Mouse (Mus musculus): ENCODE measurements at regions not wholly inside any gene's neighbourhood (a gene's known extent, or its start where the extent isn't known, plus 50 kb on each side); places are given as distances from the start of the nearest gene placed in this dataset.
"Not testable (repeated sequence)": the region's sequence is repeated elsewhere in the genome, so short reads cannot be mapped to it uniquely, and the experiment has no call there.

- not testable (repeated sequence) for H3K9ac ChIP-seq; H3K4me1 ChIP-seq; ATAC-seq (ENCODE audit: insufficient number of reproducible peaks, insufficient read depth, low FRiP score, low TSS enrichment); H3K9me3 ChIP-seq; H3K36me3 ChIP-seq; H3K4me2 ChIP-seq (replicated peaks); H3K4me3 ChIP-seq; H3K27me3 ChIP-seq; H3K27ac ChIP-seq
- WGBS, result 92% methylated on average over 19 of the region's 19 CpGs
Observed at GRCm38 (mm10) chr7:116792181-116792580, 288.0 kb downstream of the Nucb2 start.

GRCm38 (mm10) chr7:116808475-116808874, 304.3 kb downstream of the Nucb2 start:
- Histone ChIP-seq H3K9me3 (no peaks in the 10 kb centered on the region), H3K27ac (no peak overlapping the region), H3K4me3 (no peak overlapping the region), H3K27me3 (no peaks in the 10 kb centered on the region), H3K9ac (no peak overlapping the region), H3K36me3 (no peaks in the 10 kb centered on the region), H3K4me1 (no peaks in the 10 kb centered on the region), H3K4me2 (replicated peaks) (no peak overlapping the region)
- WGBS, result 73% methylated on average over 3 of the region's 3 CpGs
- ATAC-seq (ENCODE audit: insufficient number of reproducible peaks, insufficient read depth, low FRiP score, low TSS enrichment), result no peak

- Histone ChIP-seq H3K4me1 (no peaks in the 10 kb centered on the region), H3K27ac (no peak overlapping the region), H3K27me3 (no peaks in the 10 kb centered on the region), H3K4me3 (no peak overlapping the region), H3K36me3 (no peaks in the 10 kb centered on the region), H3K9me3 (no peaks in the 10 kb centered on the region), H3K4me2 (replicated peaks) (no peak overlapping the region), H3K9ac (no peak overlapping the region)
- WGBS, result 90% methylated on average over 2 of the region's 2 CpGs
- no peak for ATAC-seq (ENCODE audit: insufficient number of reproducible peaks, insufficient read depth, low FRiP score, low TSS enrichment)
Observed at GRCm38 (mm10) chr7:116816494-116816893, 312.3 kb downstream of the Nucb2 start.

GRCm38 (mm10) chr7:116817991-116818390, 313.8 kb downstream of the Nucb2 start:
- no peak overlapping the region for H3K27ac ChIP-seq
- H3K4me2 ChIP-seq (replicated peaks), result no peak overlapping the region
- no peaks in the 10 kb centered on the region for H3K36me3 ChIP-seq
- 84% methylated on average over 7 of the region's 7 CpGs for WGBS
- H3K9me3 ChIP-seq, result no peaks in the 10 kb centered on the region
- H3K9ac ChIP-seq, result no peak overlapping the region
- no peaks in the 10 kb centered on the region for H3K4me1 ChIP-seq
- no peaks in the 10 kb centered on the region for H3K27me3 ChIP-seq
- H3K4me3 ChIP-seq, result no peak overlapping the region
- no peak for ATAC-seq (ENCODE audit: insufficient number of reproducible peaks, insufficient read depth, low FRiP score, low TSS enrichment)

GRCm38 (mm10) chr7:116820613-116821012, 316.4 kb downstream of the Nucb2 start:
- Histone ChIP-seq H3K36me3 (no peaks in the 10 kb centered on the region), H3K4me1 (no peaks in the 10 kb centered on the region), H3K9ac (no peak overlapping the region), H3K4me2 (replicated peaks) (no peak overlapping the region), H3K27me3 (no peaks in the 10 kb centered on the region), H3K4me3 (no peak overlapping the region), H3K9me3 (no peaks in the 10 kb centered on the region), H3K27ac (no peak overlapping the region)
- 86% methylated on average over 5 of the region's 5 CpGs for WGBS
- ATAC-seq (ENCODE audit: insufficient number of reproducible peaks, insufficient read depth, low FRiP score, low TSS enrichment), result no peak

- Histone ChIP-seq H3K27ac (no peak overlapping the region), H3K27me3 (no peaks in the 10 kb centered on the region), H3K36me3 (no peaks in the 10 kb centered on the region), H3K4me3 (no peak overlapping the region), H3K4me1 (no peaks in the 10 kb centered on the region), H3K9me3 (no peaks in the 10 kb centered on the region), H3K9ac (no peak overlapping the region), H3K4me2 (replicated peaks) (no peak overlapping the region)
- no peak for ATAC-seq (ENCODE audit: insufficient number of reproducible peaks, insufficient read depth, low FRiP score, low TSS enrichment)
- 74% methylated on average over 3 of the region's 3 CpGs for WGBS
Observed at GRCm38 (mm10) chr7:116842894-116843293, 338.7 kb downstream of the Nucb2 start.

- Histone ChIP-seq H3K27ac (no peak overlapping the region), H3K9me3 (no peaks in the 10 kb centered on the region), H3K4me3 (no peak overlapping the region), H3K4me1 (no peaks in the 10 kb centered on the region), H3K36me3 (no peaks in the 10 kb centered on the region), H3K9ac (no peak overlapping the region), H3K4me2 (replicated peaks) (no peak overlapping the region), H3K27me3 (no peaks in the 10 kb centered on the region)
- ATAC-seq (ENCODE audit: insufficient number of reproducible peaks, insufficient read depth, low FRiP score, low TSS enrichment), result no peak
- WGBS, result 77% methylated on average over 17 of the region's 17 CpGs
Observed at GRCm38 (mm10) chr7:116847846-116848730, 343.9 kb downstream of the Nucb2 start.

GRCm38 (mm10) chr7:116853351-116853750, 349.2 kb downstream of the Nucb2 start:
- no peak overlapping the region for H3K9ac ChIP-seq
- no peaks in the 10 kb centered on the region for H3K36me3 ChIP-seq
- no peak for ATAC-seq (ENCODE audit: insufficient number of reproducible peaks, insufficient read depth, low FRiP score, low TSS enrichment)
- no peaks in the 10 kb centered on the region for H3K27me3 ChIP-seq
- 89% methylated on average over 3 of the region's 3 CpGs for WGBS
- no peak overlapping the region for H3K4me2 ChIP-seq (replicated peaks)
- H3K27ac ChIP-seq, result no peak overlapping the region
- no peaks in the 10 kb centered on the region for H3K4me1 ChIP-seq
- H3K9me3 ChIP-seq, result no peaks in the 10 kb centered on the region
- no peak overlapping the region for H3K4me3 ChIP-seq

- no peaks in the 10 kb centered on the region for H3K36me3 ChIP-seq
- H3K4me3 ChIP-seq, result no peak overlapping the region
- H3K4me1 ChIP-seq, result no peaks in the 10 kb centered on the region
- H3K4me2 ChIP-seq (replicated peaks), result no peak overlapping the region
- H3K27me3 ChIP-seq, result no peaks in the 10 kb centered on the region
- no peak overlapping the region for H3K27ac ChIP-seq
- no peak overlapping the region for H3K9ac ChIP-seq
- 72% methylated on average over 5 of the region's 5 CpGs for whole genome bisulfite sequencing
- H3K9me3 ChIP-seq, result no peaks in the 10 kb centered on the region
- ATAC-seq (ENCODE audit: insufficient number of reproducible peaks, insufficient read depth, low FRiP score, low TSS enrichment), result no peak
Observed at GRCm38 (mm10) chr7:116857141-116857540, 353.0 kb downstream of the Nucb2 start.

- Histone ChIP-seq H3K36me3 (no peaks in the 10 kb centered on the region), H3K9ac (no peak overlapping the region), H3K4me2 (replicated peaks) (no peak overlapping the region), H3K27me3 (no peaks in the 10 kb centered on the region), H3K4me1 (no peaks in the 10 kb centered on the region), H3K4me3 (no peak overlapping the region), H3K9me3 (no peaks in the 10 kb centered on the region), H3K27ac (no peak overlapping the region)
- WGBS, result 84% methylated on average over 4 of the region's 4 CpGs
- no peak for ATAC-seq (ENCODE audit: insufficient number of reproducible peaks, insufficient read depth, low FRiP score, low TSS enrichment)
Observed at GRCm38 (mm10) chr7:116857744-116858143, 353.6 kb downstream of the Nucb2 start.

- no peaks in the 10 kb centered on the region for H3K9me3 ChIP-seq
- no peaks in the 10 kb centered on the region for H3K36me3 ChIP-seq
- no peak overlapping the region for H3K4me2 ChIP-seq (replicated peaks)
- no peak for ATAC-seq (ENCODE audit: insufficient number of reproducible peaks, insufficient read depth, low FRiP score, low TSS enrichment)
- H3K27me3 ChIP-seq, result no peaks in the 10 kb centered on the region
- H3K27ac ChIP-seq, result no peak overlapping the region
- H3K9ac ChIP-seq, result no peak overlapping the region
- 37% methylated on average over 5 of the region's 5 CpGs for WGBS
- no peak overlapping the region for H3K4me3 ChIP-seq
- no peaks in the 10 kb centered on the region for H3K4me1 ChIP-seq
Observed at GRCm38 (mm10) chr7:116882268-116882964, 378.2 kb downstream of the Nucb2 start.

GRCm38 (mm10) chr7:116893846-116894245, 389.7 kb downstream of the Nucb2 start:
- Histone ChIP-seq H3K36me3 (no peaks in the 10 kb centered on the region), H3K4me1 (no peaks in the 10 kb centered on the region), H3K9me3 (no peaks in the 10 kb centered on the region), H3K4me2 (replicated peaks) (no peak overlapping the region), H3K27me3 (no peaks in the 10 kb centered on the region), H3K9ac (no peak overlapping the region), H3K27ac (no peak overlapping the region), H3K4me3 (no peak overlapping the region)
- ATAC-seq (ENCODE audit: insufficient number of reproducible peaks, insufficient read depth, low FRiP score, low TSS enrichment), result no peak
- 28% methylated on average over 6 of the region's 6 CpGs for WGBS
